ENCODE assay signal across 7 mouse cellular contexts in the genomic region with DNA sequence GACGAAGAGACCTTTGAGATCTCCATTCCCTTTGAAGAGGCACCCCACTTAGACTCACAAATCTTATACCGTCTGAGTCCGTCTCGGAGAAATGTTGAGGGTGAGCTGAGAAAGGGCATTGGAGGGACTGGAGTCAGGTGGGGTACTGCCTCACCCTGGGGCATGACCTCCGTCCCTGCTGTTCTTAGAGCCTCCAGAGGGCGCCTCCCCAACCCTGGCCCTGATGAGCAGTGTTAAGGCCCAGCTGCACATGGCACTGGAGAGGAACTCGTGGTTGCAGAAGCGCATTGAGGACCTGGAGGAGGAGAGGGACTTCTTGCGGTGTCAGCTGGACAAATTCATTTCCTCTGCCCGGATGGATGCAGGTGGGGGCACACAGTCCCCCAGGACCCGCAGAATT. TPM values are rescaled to one million over a fixed set of nuclear protein-coding genes. Genes with fewer than 3 reads are reported as not detected.
A peak's percentile ranks its signal among the peaks of the same experiment; 100 is the strongest.
DNase-seq lines count a peak whose midpoint lies in the region; ATAC-seq and TF ChIP-seq lines count a peak whose summit lies in the region.

No protein-coding gene starts in this region.

- H3K36me3 ChIP-seq in liver, embryonic 11.5 days (ENCODE audit: control insufficient read depth, insufficient read depth, low read length) = no peaks in the 10 kb centered on the region
- H3K36me3 ChIP-seq in hindbrain, postnatal 0 days (ENCODE audit: insufficient read depth, low read length) = no peaks in the 10 kb centered on the region
- no peaks in the 10 kb centered on the region; the same call in 1 of the 2 replicates for H3K36me3 ChIP-seq in neural tube, embryonic 14.5 days (ENCODE audit: control insufficient read depth, insufficient read depth, low read length)

- H3K4me2 ChIP-seq in liver, embryonic 11.5 days = no peak overlapping the region
- H3K4me2 ChIP-seq in hindbrain, postnatal 0 days (ENCODE audit: low read depth, low read length) = peak overlapping the region; percentile 71
- peak overlapping the region; percentile 65 for H3K4me2 ChIP-seq in neural tube, embryonic 14.5 days (ENCODE audit: low read depth, low read length)

- H3K4me1 ChIP-seq in liver, embryonic 11.5 days (replicated peaks; ENCODE audit: control insufficient read depth, insufficient read depth, low read length) = peaks cover 12% of the 10 kb centered on the region
- peaks cover 11% of the 10 kb centered on the region for H3K4me1 ChIP-seq in cortical plate, adult 2 months (ENCODE audit: control insufficient read depth, insufficient read depth, low read length)
- peaks cover 32% of the 10 kb centered on the region for H3K4me1 ChIP-seq in hindbrain, postnatal 0 days (ENCODE audit: insufficient read depth, low read length)
- peaks cover 29% of the 10 kb centered on the region for H3K4me1 ChIP-seq in neural tube, embryonic 14.5 days (ENCODE audit: control insufficient read depth, insufficient read depth, low read length)

- TF ChIP-seq POLR2A in cortical plate, adult 2 months (IDR thresholded peaks at IDR 0.05; ENCODE audit: extremely low read depth, insufficient read depth, low read length) = no peak

- H3K9ac ChIP-seq in liver, embryonic 11.5 days (ENCODE audit: low read depth, low read length) = no peak overlapping the region
- H3K9ac ChIP-seq in hindbrain, postnatal 0 days (replicated peaks; ENCODE audit: low read length) = peak overlapping the region; percentile 56; the same call in 1 of the 2 replicates
- H3K9ac ChIP-seq in neural tube, embryonic 14.5 days (replicated peaks; ENCODE audit: low read depth, low read length) = no peak overlapping the region

- intact Hi-C loops in left cerebral cortex, postnatal 14 days (cut with DNase I) = loop anchor here (5.0 kb wide), 1 partner anchor 41 kb away; a partner anchor contains a TSS

- no peak for ATAC-seq in liver, embryonic 11.5 days (replicated peaks; ENCODE audit: low FRiP score)
- no peak for ATAC-seq in hindbrain, postnatal 0 days
- ATAC-seq in neural tube, embryonic 14.5 days (ENCODE audit: low read depth) = no peak

- WGBS in liver, embryonic 11.5 days = 26% methylated on average over 11 of the region's 11 CpGs
- 25% methylated on average over 11 of the region's 11 CpGs for WGBS in hindbrain, postnatal 0 days
- WGBS in neural tube, embryonic 14.5 days = 27% methylated on average over 11 of the region's 11 CpGs

- no peak overlapping the region for H3K4me3 ChIP-seq in liver, embryonic 11.5 days (ENCODE audit: low read depth, low read length)
- peak overlapping the region; percentile 66 for H3K4me3 ChIP-seq in cortical plate, adult 2 months (ENCODE audit: insufficient read depth, low read length)
- peak overlapping the region; percentile 49 for H3K4me3 ChIP-seq in hindbrain, postnatal 0 days (ENCODE audit: low read length)
- H3K4me3 ChIP-seq in neural tube, embryonic 14.5 days (ENCODE audit: low read depth, low read length) = peak overlapping the region; percentile 60

- H3K27ac ChIP-seq in liver, embryonic 11.5 days (ENCODE audit: low read depth, low read length) = no peak overlapping the region
- H3K27ac ChIP-seq in cortical plate, adult 2 months (ENCODE audit: insufficient read depth, low read length) = no peak overlapping the region
- no peak overlapping the region for H3K27ac ChIP-seq in hindbrain, postnatal 0 days
- H3K27ac ChIP-seq in neural tube, embryonic 14.5 days (ENCODE audit: low read depth, low read length) = no peak overlapping the region

- DNase-seq in liver = peak; percentile 32
- DNase-seq in liver, embryonic 11.5 days (ENCODE audit: low spot score) = no peak
- DNase-seq in hindbrain, postnatal 0 days (ENCODE audit: low spot score) = no peak
- DNase-seq in left cerebral cortex, postnatal 14 days (ENCODE audit: low spot score in 2 of 2) = no peak
- no peak for DNase-seq in T-cell, adult 2 months (ENCODE audit: low spot score)

- H3K9me3 ChIP-seq in liver, embryonic 11.5 days (ENCODE audit: control insufficient read depth, low read length) = no peaks in the 10 kb centered on the region
- no peaks in the 10 kb centered on the region for H3K9me3 ChIP-seq in hindbrain, postnatal 0 days (ENCODE audit: low read length)
- H3K9me3 ChIP-seq in neural tube, embryonic 14.5 days (ENCODE audit: control insufficient read depth, low read length) = no peaks in the 10 kb centered on the region

- no peak for TF ChIP-seq CTCF in cortical plate, adult 2 months (IDR thresholded peaks at IDR 0.05; ENCODE audit: extremely low read depth, insufficient read depth, low read length)
- TF ChIP-seq CTCF in hindbrain, postnatal 0 days (IDR thresholded peaks at IDR 0.05; ENCODE audit: low read depth) = peak; percentile 33

- peaks cover 62% of the 10 kb centered on the region for H3K27me3 ChIP-seq in liver, embryonic 11.5 days (replicated peaks; ENCODE audit: control insufficient read depth, insufficient read depth, low read length)
- H3K27me3 ChIP-seq in hindbrain, postnatal 0 days (ENCODE audit: insufficient read depth, low read length) = peaks cover 11% of the 10 kb centered on the region; the same call in 1 of the 2 replicates
- peaks cover 21% of the 10 kb centered on the region for H3K27me3 ChIP-seq in neural tube, embryonic 14.5 days (ENCODE audit: control insufficient read depth, insufficient read depth, low read length)

RNA-seq across cellular contexts. Expression of a gene that starts 4.1 kb away (rescaled TPM):
- polyA plus RNA-seq in liver, embryonic 11.5 days (2014; fragmentation: Nextera tagmentation; extraction: Ambion mirVana) = 169 TPM in 2 replicates
- polyA plus RNA-seq in cortical plate, adult 2 months (2012; rRNA removed) = 184 TPM in 2 replicates
- total RNA-seq in hindbrain, postnatal 0 days (2014; rRNA removed) = 146 and 153 TPM in 2 replicates
- 85.7 and 86.9 TPM in 2 replicates for polyA plus RNA-seq in hindbrain, postnatal 0 days (2015; fragmentation: Nextera tagmentation; extraction: Ambion mirVana)
- polyA plus RNA-seq in neural tube, embryonic 14.5 days (2014; fragmentation: Nextera tagmentation; extraction: Ambion mirVana) = 83.0 and 84.2 TPM in 2 replicates
- 100 to 1,000 TPM; 166 to 173 TPM for total RNA-seq in left cerebral cortex, postnatal 14 days (2021)

RNA-seq across cellular contexts. Expression of a gene that starts 6.5 kb away (rescaled TPM):
- 11.5 and 14.1 TPM in 2 replicates for polyA plus RNA-seq in liver, embryonic 11.5 days (2014; fragmentation: Nextera tagmentation; extraction: Ambion mirVana)
- polyA plus RNA-seq in cortical plate, adult 2 months (2012; rRNA removed) = 34.4 and 36.9 TPM in 2 replicates
- 69.6 and 90.7 TPM in 2 replicates for total RNA-seq in hindbrain, postnatal 0 days (2014; rRNA removed)
- polyA plus RNA-seq in hindbrain, postnatal 0 days (2015; fragmentation: Nextera tagmentation; extraction: Ambion mirVana) = 117 and 128 TPM in 2 replicates
- 102 and 111 TPM in 2 replicates for polyA plus RNA-seq in neural tube, embryonic 14.5 days (2014; fragmentation: Nextera tagmentation; extraction: Ambion mirVana)
- total RNA-seq in left cerebral cortex, postnatal 14 days (2021) = 10 to 100 TPM; 56.1 to 62.8 TPM

RNA-seq across cellular contexts. Expression of a gene that starts 19.6 kb away (rescaled TPM):
- 2.4 and 2.6 TPM in 2 replicates for polyA plus RNA-seq in liver, embryonic 11.5 days (2014; fragmentation: Nextera tagmentation; extraction: Ambion mirVana)
- polyA plus RNA-seq in cortical plate, adult 2 months (2012; rRNA removed) = 5.7 and 6.5 TPM in 2 replicates
- total RNA-seq in hindbrain, postnatal 0 days (2014; rRNA removed) = 6.0 and 6.8 TPM in 2 replicates
- 4.5 and 5.6 TPM in 2 replicates for polyA plus RNA-seq in hindbrain, postnatal 0 days (2015; fragmentation: Nextera tagmentation; extraction: Ambion mirVana)
- 6.6 and 8.5 TPM in 2 replicates for polyA plus RNA-seq in neural tube, embryonic 14.5 days (2014; fragmentation: Nextera tagmentation; extraction: Ambion mirVana)
- 1 to 10 TPM; 5.4 TPM for total RNA-seq in left cerebral cortex, postnatal 14 days (2021)

RNA-seq across cellular contexts. Expression of a gene that starts 22.2 kb away (rescaled TPM):
- 82.9 and 88.9 TPM in 2 replicates for polyA plus RNA-seq in liver, embryonic 11.5 days (2014; fragmentation: Nextera tagmentation; extraction: Ambion mirVana)
- polyA plus RNA-seq in cortical plate, adult 2 months (2012; rRNA removed) = 420 and 464 TPM in 2 replicates
- total RNA-seq in hindbrain, postnatal 0 days (2014; rRNA removed) = 433 and 507 TPM in 2 replicates
- polyA plus RNA-seq in hindbrain, postnatal 0 days (2015; fragmentation: Nextera tagmentation; extraction: Ambion mirVana) = 107 and 111 TPM in 2 replicates
- 97.9 and 112 TPM in 2 replicates for polyA plus RNA-seq in neural tube, embryonic 14.5 days (2014; fragmentation: Nextera tagmentation; extraction: Ambion mirVana)
- 100 to 1,000 TPM; 429 to 432 TPM for total RNA-seq in left cerebral cortex, postnatal 14 days (2021)

RNA-seq across cellular contexts. Expression of a gene that starts 23.9 kb away (rescaled TPM):
- 0.22 TPM in 1 of 2 replicates, not detected in the other for polyA plus RNA-seq in liver, embryonic 11.5 days (2014; fragmentation: Nextera tagmentation; extraction: Ambion mirVana)
- polyA plus RNA-seq in cortical plate, adult 2 months (2012; rRNA removed) = not detected in 2 replicates
- total RNA-seq in hindbrain, postnatal 0 days (2014; rRNA removed) = not detected in 2 replicates
- not detected in 2 replicates for polyA plus RNA-seq in hindbrain, postnatal 0 days (2015; fragmentation: Nextera tagmentation; extraction: Ambion mirVana)
- not detected in 2 replicates for polyA plus RNA-seq in neural tube, embryonic 14.5 days (2014; fragmentation: Nextera tagmentation; extraction: Ambion mirVana)
- total RNA-seq in left cerebral cortex, postnatal 14 days (2021) = not detected
